Mouse (Mus musculus) thymus, adult 2 months (tissue): ENCODE data around the gene Dnaja1.

Experiments used
- CTCF ChIP-seq: fragments of 200-500 bp; IDR thresholded peaks from 2 replicates; pipeline ENCODE4 v1.5.1; 2012; ENCODE audit warnings: mild to moderate bottlenecking, control low read depth, low read length, moderate library complexity, borderline replicate concordance; ENCODE audit not compliant: control insufficient read depth, poor library complexity, insufficient read depth; ENCODE audit errors: extremely low read depth
- POLR2A ChIP-seq: fragments of 200-500 bp; IDR thresholded peaks from 2 replicates; pipeline ENCODE4 v1.6.1; 2012; ENCODE audit warnings: mild to moderate bottlenecking, low read length, control low read depth, moderate library complexity; ENCODE audit not compliant: control insufficient read depth, poor library complexity, insufficient read depth; ENCODE audit errors: extremely low read depth

- TF ChIP-seq POLR2A (no peak), CTCF (no peak)
Measured at GRCm38 (mm10) chr4:40731262-40731661, 9.3 kb downstream of the Dnaja1 start.
